Mouse (Mus musculus) liver, adult 2 months (tissue): ENCODE measurements around the gene B3galt1.

Experiments
- CTCF ChIP-seq: fragments of 200-500 bp; IDR thresholded peaks from 2 replicates; pipeline ENCODE4 v1.5.1; 2011; ENCODE audit warnings: low read depth, low read length, control low read depth
- POLR2A ChIP-seq: fragments of 200-500 bp; IDR thresholded peaks from 2 replicates; pipeline ENCODE4 v1.6.1; 2011; ENCODE audit warnings: low read length, control low read depth; ENCODE audit not compliant: insufficient read depth; ENCODE audit errors: extremely low read depth

DNA sequence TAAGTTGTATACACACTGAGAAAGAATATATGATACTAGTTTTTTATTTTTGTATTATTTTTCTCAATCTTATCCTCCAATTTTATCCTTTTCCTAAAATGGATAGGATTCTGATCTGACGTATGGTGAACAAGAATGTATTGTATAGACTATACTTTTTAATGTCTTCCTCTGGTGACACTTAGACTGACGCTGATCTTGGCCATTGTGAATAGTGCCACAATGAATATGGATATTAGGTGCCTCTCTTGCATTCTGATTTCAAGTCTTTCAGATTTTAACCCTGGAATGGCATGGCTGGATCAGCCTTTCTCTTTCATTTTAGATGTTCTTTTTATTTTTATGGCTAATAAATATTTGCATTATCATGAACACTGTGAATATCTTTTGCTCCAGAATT is 17.4 kb downstream of the B3galt1 start:
- TF ChIP-seq CTCF, result no peak
- TF ChIP-seq POLR2A, result no peak
